Mouse (Mus musculus): ENCODE data around the gene Slc25a19.

The Slc25a19 gene

DNA sequence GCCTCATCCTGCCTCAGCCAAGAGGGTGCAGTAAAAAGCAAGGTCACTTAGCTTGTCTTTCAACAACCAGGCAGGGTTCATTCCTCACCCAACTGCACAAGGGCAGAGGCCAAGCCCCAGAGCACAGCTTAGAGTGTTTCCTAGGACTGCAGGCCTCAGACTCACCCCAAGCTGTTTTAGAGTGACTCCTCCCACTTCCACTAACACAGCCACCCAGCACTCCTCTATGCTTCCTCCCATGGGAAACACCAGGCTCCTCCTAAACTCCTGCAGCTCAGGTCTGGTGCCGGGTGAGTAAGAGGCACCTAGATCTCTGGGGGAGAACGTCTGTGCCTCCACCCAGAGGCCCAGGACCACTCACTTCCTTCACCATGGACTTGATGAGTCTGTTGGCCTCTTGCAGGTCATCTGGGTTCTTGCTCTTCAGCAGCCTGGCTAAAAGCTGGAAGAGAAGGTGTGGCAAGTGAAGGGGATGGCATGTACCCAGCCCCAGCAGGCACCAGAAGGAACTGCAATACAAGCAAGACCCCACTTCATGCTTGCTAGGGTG, 37.5 kb downstream of the Slc25a19 start:
- DNase-seq = no peak

- no peak for DNase-seq
These were observed 40.1 kb downstream of the Slc25a19 start for GRCm38 (mm10) chr11:115587984-115588383.

- peak; percentile 88 for DNase-seq
These were observed 41.7 kb downstream of the Slc25a19 start for GRCm38 (mm10) chr11:115586403-115586802.

DNA sequence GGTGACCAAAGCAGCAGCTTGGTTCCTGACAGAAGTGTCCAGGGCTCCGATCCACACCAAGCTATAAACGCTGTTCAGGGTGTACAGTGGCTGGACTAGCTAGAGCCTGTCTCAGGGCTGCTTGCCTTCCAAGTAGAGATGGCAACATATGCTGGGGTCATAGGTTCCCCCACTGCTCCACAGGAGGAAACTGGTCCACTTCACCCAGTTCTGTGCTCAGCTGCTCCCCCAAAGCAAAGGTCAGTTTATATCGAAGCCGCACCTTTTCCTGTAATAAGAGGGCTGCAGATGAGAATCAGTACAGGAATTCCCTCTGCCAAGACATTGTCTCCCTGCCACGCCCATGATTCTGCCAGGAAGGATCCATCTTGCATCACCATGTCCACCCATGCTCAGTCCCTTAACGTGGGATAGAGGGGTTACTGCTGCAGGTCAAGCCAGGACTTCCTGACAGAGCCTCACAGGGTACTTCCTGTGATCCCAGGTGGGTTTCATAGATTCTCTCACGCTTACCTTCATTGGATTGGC, 42.5 kb downstream of the Slc25a19 start:
- DNase-seq = peak; percentile 87

GRCm38 (mm10) chr11:115584376-115585073, 43.6 kb downstream of the Slc25a19 start:
- DNase-seq = no peak

GRCm38 (mm10) chr11:115582913-115583606, 45.0 kb downstream of the Slc25a19 start:
- DNase-seq = no peak

DNA sequence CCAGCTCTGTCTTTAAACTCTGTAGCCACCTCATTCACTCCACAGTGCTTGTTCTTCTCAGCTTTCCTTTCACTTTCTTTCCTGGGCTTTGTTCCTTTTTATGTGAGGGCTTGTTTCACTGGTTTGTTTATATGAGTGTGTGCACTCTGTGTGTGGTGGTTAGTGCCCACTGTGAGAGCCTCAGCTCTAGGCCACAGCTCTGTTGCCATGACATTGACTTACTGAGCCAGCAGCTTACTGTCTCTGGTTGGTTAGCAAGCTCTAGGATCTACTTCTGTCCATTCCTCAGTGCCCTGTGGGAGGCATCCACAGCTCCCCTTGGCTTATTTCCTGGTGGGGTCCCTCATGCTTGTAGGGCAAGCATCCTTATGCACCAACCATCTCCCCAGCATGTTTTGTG, 49.0 kb downstream of the Slc25a19 start:
- no peak for DNase-seq

- DNase-seq = no peak
These were observed 63.1 kb downstream of the Slc25a19 start for GRCm38 (mm10) chr11:115564961-115565360.
